Mouse (Mus musculus): ENCODE results near the gene Fpgs. TPM values are rescaled to one million over a fixed set of nuclear protein-coding genes. Genes with fewer than 3 reads are reported as not detected.

The Fpgs gene
- polyA plus RNA-seq (2014; fragmentation: Nextera tagmentation; extraction: Ambion mirVana) = 28.4 and 32.7 TPM in 2 replicates

DNA sequence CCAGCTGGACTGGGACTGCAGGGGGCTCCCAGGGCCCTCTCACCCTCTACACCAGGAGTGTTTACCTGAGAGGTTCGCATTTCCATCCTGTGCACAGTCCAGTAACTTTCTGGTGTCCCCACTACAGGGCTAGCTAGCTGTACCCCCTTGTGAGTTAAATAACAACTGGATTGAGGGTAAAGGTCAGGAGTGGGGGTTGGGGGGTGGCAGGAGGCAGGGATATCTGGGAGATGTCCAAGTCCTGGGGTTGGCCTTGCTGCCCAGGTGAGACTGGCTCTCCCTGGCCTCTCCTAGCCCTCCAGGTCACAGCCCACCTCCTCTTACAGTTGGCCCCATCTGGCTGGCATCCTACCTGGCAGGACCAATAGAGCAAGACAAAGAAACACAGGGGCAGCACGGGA is at the start of gene Fpgs:
Gene Fpgs (minus strand): TSS at position 125 of the 401 bp plus-strand sequence.
- Histone ChIP-seq H3K27me3 (ENCODE audit: insufficient read depth, low read length) (no peaks in the 10 kb centered on the region), H3K4me1 (ENCODE audit: insufficient read depth) (no peaks in the 10 kb centered on the region), H3K9me3 (ENCODE audit: low read depth, low read length) (no peaks in the 10 kb centered on the region), H3K9ac (no peak within 1 kb of the TSS), H3K36me3 (ENCODE audit: insufficient read depth) (peaks cover 63% of the 10 kb centered on the region), H3K4me2 (no peak within 1 kb of the TSS), H3K27ac (ENCODE audit: low read depth) (no peak within 1 kb of the TSS), H3K4me3 (ENCODE audit: low read depth, low read length) (no peak within 1 kb of the TSS)
- no peak for ATAC-seq (ENCODE audit: insufficient read depth)
- 63% methylated on average over 2 of the region's 2 CpGs for WGBS
- DNase-seq = no peak
- no peak for TF ChIP-seq CTCF (IDR thresholded peaks at IDR 0.05; ENCODE audit: low read depth)

- H3K4me1 ChIP-seq (ENCODE audit: insufficient read depth) = no peaks in the 10 kb centered on the region
- no peak overlapping the region for H3K9ac ChIP-seq
- H3K4me2 ChIP-seq = peak overlapping the region; percentile 60; the same call in 1 of the 2 replicates
- H3K27me3 ChIP-seq (ENCODE audit: insufficient read depth, low read length) = no peaks in the 10 kb centered on the region
- ATAC-seq (ENCODE audit: insufficient read depth) (no peak), DNase-seq (no peak)
- 66% methylated on average over 10 of the region's 10 CpGs for WGBS
- peak; percentile 40 for TF ChIP-seq CTCF (IDR thresholded peaks at IDR 0.05; ENCODE audit: low read depth)
- H3K36me3 ChIP-seq (ENCODE audit: insufficient read depth) = peaks cover 56% of the 10 kb centered on the region; the same call in 1 of the 2 replicates
- H3K4me3 ChIP-seq (ENCODE audit: low read depth, low read length) = no peak overlapping the region
- no peak overlapping the region for H3K27ac ChIP-seq (ENCODE audit: low read depth)
- no peaks in the 10 kb centered on the region for H3K9me3 ChIP-seq (ENCODE audit: low read depth, low read length)
Observed at GRCm38 (mm10) chr2:32752181-32752580, 48.2 kb upstream of the Fpgs start.

- no peak overlapping the region for H3K27ac ChIP-seq (ENCODE audit: low read depth)
- 36% methylated on average over 9 of the region's 10 CpGs for WGBS
- no peak for TF ChIP-seq CTCF (IDR thresholded peaks at IDR 0.05; ENCODE audit: low read depth)
Observed at GRCm38 (mm10) chr2:32751665-32752033, 47.7 kb upstream of the Fpgs start.

DNA sequence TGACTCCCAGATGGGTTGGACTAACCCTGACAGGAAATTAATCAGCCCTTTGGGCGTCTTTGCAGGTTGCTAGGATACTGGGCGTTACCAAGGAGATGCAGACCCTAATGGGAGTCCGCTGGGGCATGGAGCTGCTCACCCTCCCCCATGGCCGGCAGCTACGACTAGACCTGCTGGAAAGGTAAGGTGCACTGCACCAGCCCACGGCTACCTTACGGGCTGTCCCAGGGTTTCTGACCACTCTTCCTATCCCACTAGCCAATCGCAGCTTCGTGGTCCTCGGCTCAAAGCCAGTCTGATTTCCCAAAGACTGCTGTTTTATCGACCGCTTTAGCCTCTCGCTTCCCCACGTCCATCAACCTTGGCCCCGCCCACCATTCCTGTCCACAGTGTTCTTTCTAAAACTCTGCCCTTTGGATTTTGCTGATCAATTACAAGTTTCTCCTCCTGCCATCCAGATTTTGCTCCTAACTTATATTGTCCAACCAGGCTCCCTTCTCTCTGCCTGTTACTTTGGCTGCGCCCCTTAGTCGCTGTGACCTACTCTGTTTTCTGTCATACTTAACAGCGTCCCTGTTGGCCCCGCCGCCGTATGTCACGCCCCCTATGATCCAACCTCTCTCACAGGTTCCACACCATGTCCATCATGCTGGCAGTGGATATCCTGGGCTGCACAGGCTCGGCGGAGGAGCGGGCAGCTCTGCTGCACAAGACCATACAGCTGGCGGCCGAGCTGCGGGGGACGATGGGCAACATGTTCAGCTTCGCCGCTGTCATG is 47.1 kb upstream of the Fpgs start:
- ATAC-seq (ENCODE audit: insufficient read depth) (peak; percentile 91), DNase-seq (peak; percentile 75)
- H3K27ac ChIP-seq (ENCODE audit: low read depth) = no peak overlapping the region
- no peaks in the 10 kb centered on the region for H3K4me1 ChIP-seq (ENCODE audit: insufficient read depth)
- H3K4me2 ChIP-seq = peak overlapping the region; percentile 60
- H3K27me3 ChIP-seq (ENCODE audit: insufficient read depth, low read length) = no peaks in the 10 kb centered on the region
- WGBS = 15% methylated on average over 31 of the region's 31 CpGs
- H3K9me3 ChIP-seq (ENCODE audit: low read depth, low read length) = no peaks in the 10 kb centered on the region
- peak overlapping the region; percentile 34 for H3K4me3 ChIP-seq (ENCODE audit: low read depth, low read length)
- peak overlapping the region; percentile 44 for H3K9ac ChIP-seq
- TF ChIP-seq CTCF (IDR thresholded peaks at IDR 0.05; ENCODE audit: low read depth) = no peak
- H3K36me3 ChIP-seq (ENCODE audit: insufficient read depth) = peaks cover 67% of the 10 kb centered on the region; the same call in 1 of the 2 replicates

More at GRCm38 (mm10) chr2:32751665-32752033, 47.7 kb upstream of the Fpgs start:
- ATAC-seq (ENCODE audit: insufficient read depth) (no peak), DNase-seq (no peak)
- H3K9ac ChIP-seq = peak overlapping the region; percentile 44; the same call in 1 of the 2 replicates
- peak overlapping the region; percentile 60 for H3K4me2 ChIP-seq
- peaks cover 62% of the 10 kb centered on the region; the same call in 1 of the 2 replicates for H3K36me3 ChIP-seq (ENCODE audit: insufficient read depth)
- no peaks in the 10 kb centered on the region for H3K9me3 ChIP-seq (ENCODE audit: low read depth, low read length)
- H3K4me1 ChIP-seq (ENCODE audit: insufficient read depth) = no peaks in the 10 kb centered on the region
- H3K27me3 ChIP-seq (ENCODE audit: insufficient read depth, low read length) = no peaks in the 10 kb centered on the region
- peak overlapping the region; percentile 34 for H3K4me3 ChIP-seq (ENCODE audit: low read depth, low read length)

DNA sequence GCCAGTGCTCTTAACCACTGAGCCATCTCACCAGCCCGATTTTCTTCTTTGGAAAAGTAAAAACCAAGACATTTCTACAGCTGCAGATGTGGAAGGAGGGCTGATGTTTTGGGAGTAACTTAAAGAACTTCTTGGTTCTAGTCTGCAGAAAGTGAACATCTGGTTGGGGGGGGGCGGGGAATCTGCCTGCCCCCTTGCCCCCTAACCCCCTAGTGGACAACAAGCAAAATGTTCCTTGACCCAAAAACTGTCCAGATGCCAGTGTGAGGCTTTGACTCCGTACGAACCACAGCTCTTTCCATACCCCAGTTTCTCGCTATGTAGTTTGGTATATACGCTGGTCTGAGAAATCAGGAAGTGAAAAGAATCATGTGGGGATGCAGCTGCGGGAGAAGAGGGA is 46.3 kb upstream of the Fpgs start:
- H3K27me3 ChIP-seq (ENCODE audit: insufficient read depth, low read length) = no peaks in the 10 kb centered on the region
- H3K27ac ChIP-seq (ENCODE audit: low read depth) = no peak overlapping the region
- H3K4me3 ChIP-seq (ENCODE audit: low read depth, low read length) = no peak overlapping the region
- DNase-seq (no peak), ATAC-seq (ENCODE audit: insufficient read depth) (no peak)
- peak; percentile 26; the same call in 1 of the 2 replicates for TF ChIP-seq CTCF (IDR thresholded peaks at IDR 0.05; ENCODE audit: low read depth)
- H3K36me3 ChIP-seq (ENCODE audit: insufficient read depth) = peaks cover 75% of the 10 kb centered on the region; the same call in 1 of the 2 replicates
- 66% methylated on average over 7 of the region's 7 CpGs for WGBS
- no peak overlapping the region for H3K4me2 ChIP-seq
- no peaks in the 10 kb centered on the region for H3K9me3 ChIP-seq (ENCODE audit: low read depth, low read length)
- H3K4me1 ChIP-seq (ENCODE audit: insufficient read depth) = no peaks in the 10 kb centered on the region
- H3K9ac ChIP-seq = no peak overlapping the region

DNA sequence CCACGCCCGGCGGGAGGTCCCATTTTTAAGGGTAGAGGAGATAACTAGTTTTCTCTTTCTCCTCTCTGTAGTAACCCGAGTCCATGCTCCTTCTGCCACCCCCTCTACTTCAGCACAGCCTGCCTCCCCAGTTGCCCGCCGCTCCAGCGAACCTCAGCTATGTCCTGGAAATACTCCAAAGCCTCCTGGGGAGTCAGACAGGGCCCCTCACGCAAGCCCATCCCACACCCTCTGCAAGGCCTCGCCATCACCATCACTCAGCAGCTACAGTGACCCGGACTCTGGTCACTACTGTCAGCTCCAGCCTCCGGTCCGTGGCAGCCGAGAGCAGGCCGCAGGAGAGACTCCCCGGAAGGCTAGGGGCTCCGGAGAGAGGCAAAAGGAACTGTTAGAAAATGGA is 45.1 kb upstream of the Fpgs start:
- Histone ChIP-seq H3K27me3 (ENCODE audit: insufficient read depth, low read length) (no peaks in the 10 kb centered on the region), H3K36me3 (ENCODE audit: insufficient read depth) (peaks cover 75% of the 10 kb centered on the region), H3K4me3 (ENCODE audit: low read depth, low read length) (no peak overlapping the region), H3K4me2 (no peak overlapping the region), H3K27ac (ENCODE audit: low read depth) (no peak overlapping the region), H3K4me1 (ENCODE audit: insufficient read depth) (no peaks in the 10 kb centered on the region), H3K9me3 (ENCODE audit: low read depth, low read length) (no peaks in the 10 kb centered on the region), H3K9ac (no peak overlapping the region)
- DNase-seq (no peak), ATAC-seq (ENCODE audit: insufficient read depth) (no peak)
- WGBS = 74% methylated on average over 16 of the region's 16 CpGs
- TF ChIP-seq CTCF (IDR thresholded peaks at IDR 0.05; ENCODE audit: low read depth) = no peak

- H3K4me2 ChIP-seq = no peak overlapping the region
- peaks cover 21% of the 10 kb centered on the region for H3K27me3 ChIP-seq (ENCODE audit: insufficient read depth, low read length)
- H3K27ac ChIP-seq (ENCODE audit: low read depth) = no peak overlapping the region
- TF ChIP-seq CTCF (IDR thresholded peaks at IDR 0.05; ENCODE audit: low read depth) = no peak
- H3K4me3 ChIP-seq (ENCODE audit: low read depth, low read length) = no peak overlapping the region
- no peak for ATAC-seq (ENCODE audit: insufficient read depth)
- 66% methylated on average over 15 of the region's 15 CpGs for WGBS
- peak; percentile 44 for DNase-seq
- no peaks in the 10 kb centered on the region for H3K9me3 ChIP-seq (ENCODE audit: low read depth, low read length)
- H3K9ac ChIP-seq = no peak overlapping the region
- H3K4me1 ChIP-seq (ENCODE audit: insufficient read depth) = no peaks in the 10 kb centered on the region
- H3K36me3 ChIP-seq (ENCODE audit: insufficient read depth) = peaks cover 50% of the 10 kb centered on the region
Observed at GRCm38 (mm10) chr2:32744272-32744982, 40.5 kb upstream of the Fpgs start.

All from lung, embryonic 14.5 days (tissue).